Mouse (Mus musculus) bone marrow, adult 2 months (tissue): ENCODE results near the gene Arid1b. TPM values are rescaled to one million over a fixed set of nuclear protein-coding genes. Genes with fewer than 3 reads are reported as not detected.

Experiments used
- H3K27ac ChIP-seq: fragments of 200-500 bp; 2 replicates; pipeline ENCODE4 v1.5.1; 2012; ENCODE audit warnings: low read depth, mild to moderate bottlenecking, control low read depth, inconsistent platforms, low read length; ENCODE audit not compliant: control insufficient read depth, poor library complexity, insufficient read depth
- H3K4me1 ChIP-seq: fragments of 200-500 bp; 2 replicates; pipeline ENCODE4 v1.6.1; 2011; ENCODE audit warnings: low read length; ENCODE audit not compliant: control insufficient read depth, insufficient read depth
- H3K4me3 ChIP-seq: fragments of 200-500 bp; replicated peaks from 2 replicates; pipeline ENCODE3; 2011; ENCODE audit warnings: mild to moderate bottlenecking, low read depth, low read length, control low read depth; ENCODE audit not compliant: control insufficient read depth
- CTCF ChIP-seq: fragments of 200-500 bp; IDR thresholded peaks from 2 replicates; pipeline ENCODE4 v1.5.1; 2011; ENCODE audit warnings: low read length, control low read depth; ENCODE audit not compliant: control insufficient read depth, insufficient read depth
- POLR2A ChIP-seq: fragments of 200-500 bp; IDR thresholded peaks from 2 replicates; pipeline ENCODE4 v1.6.1; 2011; ENCODE audit warnings: low read depth, mild to moderate bottlenecking, control low read depth, low read length, borderline replicate concordance; ENCODE audit not compliant: control insufficient read depth
- WGBS: fragments of 180-500 bp; shearing (Covaris S2); methylation state at CpG from one replicate; pipeline ENCODE4 v1.1.7; 2018; 5-methylcytosine and 5-hydroxymethylcytosine counted together
- polyA plus RNA-seq: library from polyadenylated mRNA; stranded (reverse); fragments of >200 nt; gene quantifications from 2 replicates; pipeline ENCODE4 v1.2.4, GENCODE M21; 2011; ENCODE audit warnings: low replicate concordance; ENCODE audit not compliant: missing spikeins, insufficient read depth, insufficient read length

Arid1b gene
- polyA plus RNA-seq, 1 experiment = 12.5 TPM

DNA sequence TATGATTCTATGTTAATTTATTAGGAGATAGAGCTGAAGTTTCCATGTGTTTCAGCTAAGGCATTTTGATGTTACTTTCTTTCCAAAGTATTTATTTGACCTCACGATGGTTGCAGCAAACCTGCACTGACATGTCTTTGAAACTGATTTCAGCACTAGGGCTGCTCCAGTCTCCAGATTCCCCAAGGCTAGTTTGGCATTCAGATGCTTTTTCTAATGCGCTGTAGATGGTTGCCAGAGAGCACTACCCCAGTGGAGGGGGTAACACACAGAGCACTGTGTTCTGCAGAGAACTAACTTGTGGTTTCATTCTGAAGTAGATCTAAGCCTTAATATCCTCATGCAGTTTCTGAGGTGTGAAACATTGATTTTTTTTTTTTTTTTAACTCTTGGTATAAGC is 250.4 kb downstream of the Arid1b start:
- Histone ChIP-seq H3K4me1 (peaks cover 5% of the 10 kb centered on the region), H3K27ac (no peak overlapping the region), H3K4me3 (no peak overlapping the region)
- WGBS = 91% methylated on average over 2 of the region's 2 CpGs
- TF ChIP-seq POLR2A = no peak
- TF ChIP-seq CTCF = no peak

- Histone ChIP-seq H3K27ac (no peak overlapping the region), H3K4me1 (peaks cover 7% of the 10 kb centered on the region), H3K4me3 (no peak overlapping the region)
- whole genome bisulfite sequencing = 83% methylated on average over 11 of the region's 11 CpGs
- no peak for TF ChIP-seq CTCF
- no peak for TF ChIP-seq POLR2A
Measured at GRCm38 (mm10) chr17:5246688-5247087, 252.6 kb downstream of the Arid1b start.

GRCm38 (mm10) chr17:5247247-5247646 is 253.1 kb downstream of the Arid1b start:
- H3K27ac ChIP-seq = no peak overlapping the region
- 74% methylated on average over 7 of the region's 7 CpGs for WGBS
- peaks cover 6% of the 10 kb centered on the region for H3K4me1 ChIP-seq
- no peak overlapping the region for H3K4me3 ChIP-seq
- TF ChIP-seq POLR2A = no peak
- TF ChIP-seq CTCF = no peak

DNA sequence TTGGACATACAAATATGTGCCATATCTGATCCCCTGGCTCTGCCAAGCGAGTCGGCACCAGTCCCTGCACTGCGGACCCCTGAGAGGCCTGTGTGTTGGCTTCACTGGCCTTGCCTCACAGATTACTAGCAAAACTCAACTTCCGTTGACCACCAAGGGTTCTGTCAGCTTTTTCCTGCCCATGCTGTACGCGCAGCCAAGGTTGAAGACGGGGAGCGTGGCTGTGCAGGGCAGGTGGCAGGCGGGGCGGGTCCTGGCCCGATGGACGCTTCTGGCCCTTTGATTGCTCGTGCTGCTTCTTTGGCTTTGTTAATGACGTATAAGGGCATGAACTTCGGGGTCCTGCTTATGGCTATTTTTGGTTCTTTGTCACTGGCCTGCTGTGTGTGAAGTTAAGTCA is 253.6 kb downstream of the Arid1b start:
- Histone ChIP-seq H3K4me1 (peaks cover 4% of the 10 kb centered on the region), H3K27ac (no peak overlapping the region), H3K4me3 (no peak overlapping the region)
- 82% methylated on average over 15 of the region's 15 CpGs for WGBS
- TF ChIP-seq POLR2A (no peak), CTCF (no peak)

DNA sequence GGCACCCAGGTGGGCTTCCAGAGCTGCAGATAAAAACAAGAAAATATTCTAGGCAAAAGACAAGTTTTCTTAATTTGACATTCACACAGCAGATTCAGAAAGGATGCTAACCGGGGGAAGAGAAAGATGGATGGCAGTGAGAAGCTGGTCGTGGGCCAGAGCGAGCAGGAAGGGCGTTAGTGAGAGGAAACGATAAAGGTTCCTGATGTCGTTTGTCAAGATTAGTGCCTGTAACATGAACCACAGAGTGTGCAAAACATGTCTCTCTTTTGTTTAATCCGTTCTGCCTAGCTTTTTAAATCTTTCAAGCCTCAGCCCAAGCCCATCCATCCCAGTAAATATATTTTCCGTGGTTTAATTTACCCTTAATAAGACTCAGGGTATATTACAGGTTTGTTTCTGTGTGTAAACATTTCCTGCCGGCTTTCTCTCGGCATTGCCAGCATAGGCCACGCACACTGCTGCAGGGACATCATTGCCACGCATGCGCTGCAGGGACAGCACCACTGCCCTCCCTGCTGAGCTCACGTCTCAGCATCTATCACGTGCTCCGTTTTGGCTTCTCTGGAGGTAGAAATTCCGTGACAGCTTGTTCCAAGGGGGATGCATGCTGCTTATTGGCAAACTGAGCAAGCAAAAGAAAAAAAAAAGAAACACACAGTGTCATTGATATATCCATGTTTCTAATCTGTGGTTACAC is 255.0 kb downstream of the Arid1b start:
- Histone ChIP-seq H3K4me3 (no peak overlapping the region), H3K27ac (peak overlapping the region; percentile 30; the same call in 1 of the 2 replicates), H3K4me1 (peaks cover 4% of the 10 kb centered on the region)
- TF ChIP-seq POLR2A (no peak), CTCF (no peak)
- 9% methylated on average over 17 of the region's 17 CpGs for WGBS

GRCm38 (mm10) chr17:5249681-5250180 is 255.6 kb downstream of the Arid1b start:
- Histone ChIP-seq H3K4me3 (no peak overlapping the region), H3K27ac (peak overlapping the region; percentile 11; the same call in 1 of the 2 replicates), H3K4me1 (peaks cover 4% of the 10 kb centered on the region)
- TF ChIP-seq POLR2A = no peak
- no peak for TF ChIP-seq CTCF
- 31% methylated on average over 9 of the region's 9 CpGs for WGBS

DNA sequence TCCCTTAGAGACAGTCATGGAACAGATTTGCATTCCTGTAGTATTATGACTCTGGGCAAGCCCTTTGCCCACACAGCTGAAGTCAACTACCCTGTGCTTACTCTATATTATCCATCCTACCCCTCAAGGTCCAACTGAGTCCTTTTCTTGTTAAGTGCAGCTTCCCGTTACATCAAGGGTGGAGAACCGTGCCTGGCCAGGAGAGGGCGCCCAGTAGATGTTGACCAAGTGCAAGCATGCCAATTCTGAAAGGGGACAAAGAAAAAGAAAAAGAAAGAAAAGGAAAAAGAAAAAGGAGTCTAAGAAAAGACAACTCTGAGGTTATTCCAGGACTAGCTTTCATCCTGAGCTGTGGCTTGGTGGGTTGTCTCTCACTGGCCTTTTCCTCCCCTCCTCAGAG is 258.3 kb downstream of the Arid1b start:
- 6% methylated on average over 3 of the region's 3 CpGs for WGBS
- TF ChIP-seq POLR2A = no peak
- TF ChIP-seq CTCF = peak; percentile 86
- Histone ChIP-seq H3K27ac (no peak overlapping the region), H3K4me1 (peaks cover 4% of the 10 kb centered on the region), H3K4me3 (no peak overlapping the region)

- 72% methylated on average over 16 of the region's 16 CpGs for WGBS
- Histone ChIP-seq H3K4me3 (no peak overlapping the region), H3K4me1 (peaks cover 3% of the 10 kb centered on the region; the same call in 1 of the 2 replicates), H3K27ac (no peak overlapping the region)
- TF ChIP-seq POLR2A (no peak), CTCF (no peak)
Measured at GRCm38 (mm10) chr17:5254717-5255617, 260.8 kb downstream of the Arid1b start.
